Mouse (Mus musculus) limb, embryonic 14.5 days (tissue): ENCODE results near the gene Gm11492. TPM values are rescaled to one million over a fixed set of nuclear protein-coding genes. Genes with fewer than 3 reads are reported as not detected.
A peak's percentile ranks its signal among the peaks of the same experiment; 100 is the strongest.

Experiments
- ATAC-seq: fragments of 200-750 bp; cut with Nextera tagmentation; 2 replicates; pipeline ENCODE4 v1.8.0; 2017; ENCODE audit warnings: low read depth, moderate number of reproducible peaks, moderate TSS enrichment; ENCODE audit not compliant: low FRiP score
- DNase-seq: peaks from one replicate; pipeline ENCODE4 v3.0.0-alpha.2; 2015; ENCODE audit warnings: low spot score
- H3K27ac ChIP-seq: fragments of 300-500 bp; sonication (generic); replicated peaks from 2 replicates; pipeline ENCODE4 v1.5.1; 2014; ENCODE audit warnings: low read depth, mild to moderate bottlenecking, low read length, moderate library complexity, mixed read lengths
- H3K27me3 ChIP-seq: fragments of 300-500 bp; sonication (generic); 2 replicates; pipeline ENCODE4 v1.6.1; 2014; ENCODE audit warnings: low read length, mixed read lengths; ENCODE audit not compliant: control insufficient read depth, insufficient read depth
- H3K36me3 ChIP-seq: fragments of 300-500 bp; sonication (generic); 2 replicates; pipeline ENCODE4 v1.6.1; 2014; ENCODE audit warnings: mild to moderate bottlenecking, low read length, moderate library complexity, mixed read lengths; ENCODE audit not compliant: control insufficient read depth, insufficient read depth
- H3K4me1 ChIP-seq: fragments of 300-500 bp; sonication (generic); 2 replicates; pipeline ENCODE4 v1.6.1; 2014; ENCODE audit warnings: antibody characterized with exemption, low read length, mixed read lengths; ENCODE audit not compliant: control insufficient read depth, insufficient read depth
- H3K4me2 ChIP-seq: fragments of 300-500 bp; sonication (generic); replicated peaks from 2 replicates; pipeline ENCODE4 v1.6.1; 2014; ENCODE audit warnings: low read depth, mild to moderate bottlenecking, low read length, moderate library complexity; ENCODE audit not compliant: severe bottlenecking
- H3K4me3 ChIP-seq: fragments of 300-500 bp; sonication (generic); replicated peaks from 2 replicates; pipeline ENCODE4 v1.5.1; 2014; ENCODE audit warnings: low read length
- H3K9ac ChIP-seq: fragments of 300-500 bp; sonication (generic); 2 replicates; pipeline ENCODE4 v1.6.1; 2014; ENCODE audit warnings: mild to moderate bottlenecking, low read depth, low read length, moderate library complexity; ENCODE audit not compliant: severe bottlenecking
- H3K9me3 ChIP-seq: fragments of 300-500 bp; sonication (generic); 2 replicates; pipeline ENCODE4 v1.6.1; 2016; ENCODE audit warnings: low read length; ENCODE audit not compliant: control insufficient read depth
- POLR2A ChIP-seq: fragments of 200-500 bp; IDR thresholded peaks from 2 replicates; pipeline ENCODE4 v1.8.0; 2012; ENCODE audit warnings: inconsistent platforms, mild to moderate bottlenecking, moderate library complexity, borderline replicate concordance; ENCODE audit not compliant: insufficient read depth, insufficient read length; ENCODE audit errors: extremely low read depth
- WGBS: fragments of 180-500 bp; shearing (Covaris S2); extraction: QIAGEN DNeasy Blood & Tissue Kit; methylation state at CpG from one replicate; pipeline ENCODE4 v1.1.7; 2014; 5-methylcytosine and 5-hydroxymethylcytosine counted together
- polyA plus RNA-seq, 2 experiments: library from polyadenylated mRNA; depleted of rRNA in 1 of 2; stranded (reverse) in 1 of 2; unstranded in 1 of 2; fragments of >200 nt; fragmentation: Nextera tagmentation in 1 of 2; extraction: Ambion mirVana in 1 of 2; gene quantifications; 2 replicates each; pipeline versions ENCODE4 v1.2.1 to v1.2.3; 2012 to 2014

Gm11492 gene
- polyA plus RNA-seq, 2 experiments: not detected

GRCm38 (mm10) chr11:87584711-87585505 lies 18.5 kb downstream of the Gm11492 start:
- no peak for DNase-seq
- Histone ChIP-seq H3K36me3 (no peaks in the 10 kb centered on the region), H3K4me3 (no peak overlapping the region), H3K9ac (no peak overlapping the region), H3K27ac (no peak overlapping the region), H3K9me3 (no peaks in the 10 kb centered on the region), H3K4me2 (no peak overlapping the region), H3K4me1 (no peaks in the 10 kb centered on the region), H3K27me3 (no peaks in the 10 kb centered on the region)
- WGBS: 78% methylated on average over 10 of the region's 10 CpGs
- ATAC-seq: no peak
- TF ChIP-seq POLR2A: no peak

DNA sequence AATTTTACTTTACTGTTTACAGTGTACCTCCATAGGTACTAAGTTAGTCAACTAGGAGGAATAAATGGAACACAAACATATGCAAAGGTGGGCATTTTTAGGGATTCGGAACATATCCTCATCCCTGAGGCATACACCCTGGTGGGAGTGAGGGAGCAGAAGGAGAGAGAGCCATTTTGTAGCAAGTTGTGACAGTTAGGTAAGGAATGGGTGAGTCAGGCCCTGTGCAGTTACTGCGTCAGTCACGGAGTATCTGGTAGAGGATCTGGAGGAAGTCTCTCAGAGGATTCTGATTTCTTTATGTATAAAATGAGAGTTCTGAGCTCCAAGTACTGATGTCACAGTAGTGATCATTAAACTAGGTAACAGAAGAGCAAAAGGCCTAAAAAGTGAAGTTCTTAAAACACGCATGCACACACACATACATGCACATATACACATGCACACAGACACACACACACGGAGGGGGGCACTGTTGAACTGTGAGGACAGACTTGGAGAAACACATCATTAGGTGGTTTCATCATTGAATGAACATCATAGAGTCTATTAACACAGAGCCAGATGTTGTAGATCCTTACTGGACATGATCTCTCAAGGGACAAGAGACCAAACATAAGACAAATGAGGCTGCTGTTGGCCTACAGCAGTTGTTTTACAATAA lies 20.9 kb downstream of the Gm11492 start:
- Histone ChIP-seq H3K9me3 (no peaks in the 10 kb centered on the region), H3K27me3 (no peaks in the 10 kb centered on the region), H3K4me1 (peaks cover 6% of the 10 kb centered on the region; the same call in 1 of the 2 replicates), H3K27ac (no peak overlapping the region), H3K4me2 (no peak overlapping the region), H3K4me3 (no peak overlapping the region), H3K9ac (no peak overlapping the region), H3K36me3 (no peaks in the 10 kb centered on the region)
- WGBS: 92% methylated on average over 5 of the region's 5 CpGs
- TF ChIP-seq POLR2A: no peak
- ATAC-seq: no peak
- no peak for DNase-seq

DNA sequence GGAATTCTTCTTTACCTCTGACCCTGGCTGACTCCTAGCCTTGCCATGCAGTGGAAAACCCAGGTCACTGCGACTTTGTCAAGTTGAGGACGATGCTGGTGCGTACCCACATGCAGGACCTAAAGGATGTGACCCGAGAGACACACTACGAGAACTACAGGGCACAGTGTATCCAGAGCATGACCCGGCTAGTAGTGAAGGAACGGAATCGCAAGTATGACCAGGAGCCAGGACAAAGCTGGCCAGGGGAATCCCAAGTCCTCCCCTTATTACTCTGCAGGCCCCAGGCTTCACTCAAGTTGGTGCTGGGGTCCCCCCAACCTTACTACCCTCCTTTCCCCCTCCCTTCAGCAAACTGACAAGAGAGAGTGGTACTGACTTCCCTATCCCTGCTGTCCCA lies 23.2 kb downstream of the Gm11492 start:
- H3K9ac ChIP-seq: no peak overlapping the region
- no peaks in the 10 kb centered on the region for H3K27me3 ChIP-seq
- no peak for TF ChIP-seq POLR2A
- peaks cover 15% of the 10 kb centered on the region for H3K4me1 ChIP-seq
- H3K36me3 ChIP-seq: peaks cover 6% of the 10 kb centered on the region; the same call in 1 of the 2 replicates
- DNase-seq (no peak), ATAC-seq (no peak)
- no peak overlapping the region for H3K4me2 ChIP-seq
- H3K9me3 ChIP-seq: no peaks in the 10 kb centered on the region
- H3K4me3 ChIP-seq: no peak overlapping the region
- no peak overlapping the region for H3K27ac ChIP-seq
- WGBS: 87% methylated on average over 8 of the region's 8 CpGs

GRCm38 (mm10) chr11:87590841-87591525 lies 24.5 kb downstream of the Gm11492 start:
- Histone ChIP-seq H3K27me3 (no peaks in the 10 kb centered on the region), H3K9ac (peak overlapping the region; percentile 85), H3K4me2 (peak overlapping the region; percentile 67), H3K4me1 (peaks cover 21% of the 10 kb centered on the region), H3K9me3 (no peaks in the 10 kb centered on the region), H3K4me3 (peak overlapping the region; percentile 72), H3K27ac (peak overlapping the region; percentile 84), H3K36me3 (peaks cover 7% of the 10 kb centered on the region; the same call in 1 of the 2 replicates)
- no peak for TF ChIP-seq POLR2A
- WGBS: 2% methylated on average over 25 of the region's 25 CpGs
- ATAC-seq (no peak), DNase-seq (peak; percentile 51)
